Mouse (Mus musculus) embryonic facial prominence, embryonic 13.5 days (tissue): ENCODE measurements around the gene Sh3gl2. TPM values are rescaled to one million over a fixed set of nuclear protein-coding genes. Genes with fewer than 3 reads are reported as not detected.

Experiments used
- ATAC-seq: fragments of 200-750 bp; cut with Nextera tagmentation; 2 replicates; pipeline ENCODE4 v1.8.0; 2017; ENCODE audit warnings: low read depth; ENCODE audit not compliant: insufficient number of reproducible peaks, insufficient read depth, low FRiP score, low TSS enrichment
- H3K27ac ChIP-seq: fragments of 300-500 bp; sonication (generic); 2 replicates; pipeline ENCODE4 v1.5.1; 2015; ENCODE audit warnings: moderate library complexity, mild to moderate bottlenecking, inconsistent platforms
- H3K27me3 ChIP-seq: fragments of 300-500 bp; sonication (generic); 2 replicates; pipeline ENCODE4 v1.6.1; 2015; ENCODE audit warnings: mild to moderate bottlenecking, inconsistent platforms
- H3K36me3 ChIP-seq: fragments of 300-500 bp; sonication (generic); 2 replicates; pipeline ENCODE4 v1.6.1; 2015; ENCODE audit warnings: mild to moderate bottlenecking, inconsistent platforms
- H3K4me1 ChIP-seq: fragments of 300-500 bp; sonication (generic); 2 replicates; pipeline ENCODE4 v1.6.1; 2015; ENCODE audit warnings: inconsistent platforms
- H3K4me2 ChIP-seq: fragments of 300-500 bp; sonication (generic); 2 replicates; pipeline ENCODE4 v1.6.1; 2015; ENCODE audit warnings: moderate library complexity, mild to moderate bottlenecking, inconsistent platforms
- H3K4me3 ChIP-seq: fragments of 300-500 bp; sonication (generic); 2 replicates; pipeline ENCODE4 v1.5.1; 2015; ENCODE audit warnings: mild to moderate bottlenecking, inconsistent platforms
- H3K9ac ChIP-seq: fragments of 300-500 bp; sonication (generic); 2 replicates; pipeline ENCODE4 v1.6.1; 2015; ENCODE audit warnings: mild to moderate bottlenecking, inconsistent platforms
- H3K9me3 ChIP-seq: fragments of 300-500 bp; sonication (generic); 2 replicates; pipeline ENCODE4 v1.6.1; 2016; ENCODE audit warnings: inconsistent platforms
- WGBS: fragments of 180-500 bp; shearing (Covaris S2); methylation state at CpG from one replicate; pipeline ENCODE4 v1.1.7; 2015; ENCODE audit warnings: mixed read lengths; 5-methylcytosine and 5-hydroxymethylcytosine counted together
- polyA plus RNA-seq: library from polyadenylated mRNA; unstranded; fragments of >200 nt; fragmentation: Nextera tagmentation; extraction: Ambion mirVana; gene quantifications from 2 replicates; pipeline ENCODE4 v1.2.1, GENCODE M21; 2015

Gene Sh3gl2
- polyA plus RNA-seq, 1 experiment from 2014 or later: 6.1 TPM

- H3K4me2 ChIP-seq: no peak overlapping the region
- 0 out of 2 replicates have a peak, but pooled peaks cover 3% of the 10 kb centered on the region for H3K27me3 ChIP-seq
- no peak overlapping the region for H3K27ac ChIP-seq
- H3K4me3 ChIP-seq: no peak overlapping the region
- no peak overlapping the region for H3K9ac ChIP-seq
- no peaks in the 10 kb centered on the region for H3K36me3 ChIP-seq
- WGBS: 85% methylated on average over 5 of the region's 5 CpGs
- H3K9me3 ChIP-seq: no peaks in the 10 kb centered on the region
- no peak for ATAC-seq
- no peaks in the 10 kb centered on the region; the same call in 1 of the 2 replicates for H3K4me1 ChIP-seq
Measured at GRCm38 (mm10) chr4:85669271-85669670, 464.3 kb downstream of the Sh3gl2 start.

- 0 out of 2 replicates have a peak, but pooled peaks cover 3% of the 10 kb centered on the region for H3K27me3 ChIP-seq
- H3K4me2 ChIP-seq: no peak overlapping the region
- no peaks in the 10 kb centered on the region; the same call in 1 of the 2 replicates for H3K4me1 ChIP-seq
- 85% methylated on average over 1 of the region's 1 CpGs for WGBS
- no peak overlapping the region for H3K9ac ChIP-seq
- no peaks in the 10 kb centered on the region for H3K9me3 ChIP-seq
- ATAC-seq: no peak
- no peak overlapping the region for H3K27ac ChIP-seq
- H3K36me3 ChIP-seq: no peaks in the 10 kb centered on the region
- H3K4me3 ChIP-seq: no peak overlapping the region
Measured at GRCm38 (mm10) chr4:85669735-85670134, 464.8 kb downstream of the Sh3gl2 start.

GRCm38 (mm10) chr4:85672290-85672689 is 467.4 kb downstream of the Sh3gl2 start:
- H3K27ac ChIP-seq: no peak overlapping the region
- H3K36me3 ChIP-seq: no peaks in the 10 kb centered on the region
- WGBS: 43% methylated on average over 4 of the region's 4 CpGs
- 0 out of 2 replicates have a peak, but pooled peaks cover 3% of the 10 kb centered on the region for H3K27me3 ChIP-seq
- ATAC-seq: no peak
- no peak overlapping the region for H3K9ac ChIP-seq
- H3K4me2 ChIP-seq: no peak overlapping the region
- no peak overlapping the region for H3K4me3 ChIP-seq
- no peaks in the 10 kb centered on the region; the same call in 1 of the 2 replicates for H3K4me1 ChIP-seq
- no peaks in the 10 kb centered on the region for H3K9me3 ChIP-seq

GRCm38 (mm10) chr4:85677621-85678020 is 472.7 kb downstream of the Sh3gl2 start:
- Histone ChIP-seq H3K36me3 (no peaks in the 10 kb centered on the region), H3K9ac (no peak overlapping the region), H3K27me3 (no peaks in the 10 kb centered on the region), H3K27ac (no peak overlapping the region), H3K4me1 (no peaks in the 10 kb centered on the region), H3K9me3 (no peaks in the 10 kb centered on the region), H3K4me3 (no peak overlapping the region), H3K4me2 (no peak overlapping the region)
- no peak for ATAC-seq
- 47% methylated on average over 1 of the region's 1 CpGs for WGBS

GRCm38 (mm10) chr4:85686160-85686559 is 481.2 kb downstream of the Sh3gl2 start:
- no peak overlapping the region for H3K9ac ChIP-seq
- no peak for ATAC-seq

More at GRCm38 (mm10) chr4:85686160-85686559, 481.2 kb downstream of the Sh3gl2 start:
- Histone ChIP-seq H3K4me3 (no peak overlapping the region), H3K36me3 (no peaks in the 10 kb centered on the region), H3K27ac (no peak overlapping the region), H3K4me2 (no peak overlapping the region), H3K4me1 (no peaks in the 10 kb centered on the region), H3K27me3 (no peaks in the 10 kb centered on the region), H3K9me3 (no peaks in the 10 kb centered on the region)
- WGBS: 81% methylated on average over 4 of the region's 4 CpGs
